Mouse (Mus musculus) embryonic fibroblast, embryonic 13.5 days (primary cell): Measurements from ENCODE around the gene Btnl2.

Experiments
- CTCF ChIP-seq: IDR thresholded peaks from 2 replicates; pipeline ENCODE4 v1.5.1; 2011; ENCODE audit warnings: mild to moderate bottlenecking, control low read depth, low read length, moderate library complexity, borderline replicate concordance; ENCODE audit not compliant: insufficient read depth
- POLR2A ChIP-seq: IDR thresholded peaks from 2 replicates; pipeline ENCODE4 v1.6.1; 2011; ENCODE audit warnings: low read depth, mild to moderate bottlenecking, control low read depth, low read length, moderate library complexity

GRCm38 (mm10) chr17:34326373-34326772, 28.2 kb upstream of the Btnl2 start:
- TF ChIP-seq CTCF (no peak), POLR2A (no peak)
